Mouse (Mus musculus): Measurements from ENCODE around the gene Atxn7l2. TPM values are rescaled to one million over a fixed set of nuclear protein-coding genes. Genes with fewer than 3 reads are reported as not detected.
"Not testable (repeated sequence)": the region's sequence is repeated elsewhere in the genome, so short reads cannot be mapped to it uniquely, and the experiment has no call there.

Atxn7l2 gene
- 25.9 and 26.9 TPM in 2 replicates for polyA plus RNA-seq (2012; rRNA removed)

- under 1% methylated on average over 14 of the region's 14 CpGs for WGBS
- peak within 1 kb of the TSS; percentile 79 for H3K4me3 ChIP-seq (replicated peaks; ENCODE audit: insufficient read depth, low read depth, low read length)
- peak within 1 kb of the TSS; percentile 86 for H3K27ac ChIP-seq (ENCODE audit: insufficient read depth, low read length)
- TF ChIP-seq CTCF (IDR thresholded peaks at IDR 0.05; ENCODE audit: borderline replicate concordance, insufficient read depth, low read depth, low read length) (no peak; the same call in 1 of the 2 replicates), POLR2A (IDR thresholded peaks at IDR 0.05; ENCODE audit: borderline replicate concordance, insufficient read depth, low read length) (no peak)
- DNase-seq: no peak
- H3K4me1 ChIP-seq (ENCODE audit: control insufficient read depth, insufficient read depth, low read length): peaks cover 12% of the 10 kb centered on the region
- H3K27me3 ChIP-seq (ENCODE audit: control insufficient read depth, insufficient read depth, low read length): no peaks in the 10 kb centered on the region
Observed at GRCm38 (mm10) chr3:108210771-108211139, at the start of gene Atxn7l2. Gene Atxn7l2, minus strand, starts transcription at chr3:108210934.

- H3K4me3 ChIP-seq (replicated peaks; ENCODE audit: insufficient read depth, low read depth, low read length): no peak overlapping the region
- peaks cover 6% of the 10 kb centered on the region for H3K4me1 ChIP-seq (ENCODE audit: control insufficient read depth, insufficient read depth, low read length)
- no peak for TF ChIP-seq POLR2A (IDR thresholded peaks at IDR 0.05; ENCODE audit: borderline replicate concordance, insufficient read depth, low read length)
- TF ChIP-seq CTCF (IDR thresholded peaks at IDR 0.05; ENCODE audit: borderline replicate concordance, insufficient read depth, low read depth, low read length): no peak
- 42% methylated on average over 3 of the region's 3 CpGs for WGBS
- H3K27ac ChIP-seq (ENCODE audit: insufficient read depth, low read length): no peak overlapping the region
- no peak for DNase-seq
- no peaks in the 10 kb centered on the region for H3K27me3 ChIP-seq (ENCODE audit: control insufficient read depth, insufficient read depth, low read length)
Observed at GRCm38 (mm10) chr3:108259319-108259718, 48.6 kb upstream of the Atxn7l2 start.

GRCm38 (mm10) chr3:108257831-108258500, 47.2 kb upstream of the Atxn7l2 start:
- TF ChIP-seq CTCF (IDR thresholded peaks at IDR 0.05; ENCODE audit: borderline replicate concordance, insufficient read depth, low read depth, low read length) (no peak), POLR2A (IDR thresholded peaks at IDR 0.05; ENCODE audit: borderline replicate concordance, insufficient read depth, low read length) (no peak)
- Histone ChIP-seq H3K27me3 (ENCODE audit: control insufficient read depth, insufficient read depth, low read length) (no peaks in the 10 kb centered on the region), H3K27ac (ENCODE audit: insufficient read depth, low read length) (no peak overlapping the region), H3K4me1 (ENCODE audit: control insufficient read depth, insufficient read depth, low read length) (peaks cover 6% of the 10 kb centered on the region), H3K4me3 (replicated peaks; ENCODE audit: insufficient read depth, low read depth, low read length) (peak overlapping the region; percentile 69)
- DNase-seq: no peak
- WGBS: 70% methylated on average over 3 of the region's 3 CpGs

GRCm38 (mm10) chr3:108256719-108257637, 46.2 kb upstream of the Atxn7l2 start, which contains the start of gene Psma5:
Gene Psma5, plus strand, starts transcription at chr3:108256926.
- no peak within 1 kb of the TSS for H3K27ac ChIP-seq (ENCODE audit: insufficient read depth, low read length)
- peak; percentile 92 to 96 for DNase-seq
- WGBS: under 1% methylated on average over 79 of the region's 79 CpGs
- peak within 1 kb of the TSS; percentile 69 for H3K4me3 ChIP-seq (replicated peaks; ENCODE audit: insufficient read depth, low read depth, low read length)
- H3K4me1 ChIP-seq (ENCODE audit: control insufficient read depth, insufficient read depth, low read length): peaks cover 6% of the 10 kb centered on the region
- TF ChIP-seq POLR2A (IDR thresholded peaks at IDR 0.05; ENCODE audit: borderline replicate concordance, insufficient read depth, low read length): 0 out of 2 replicates have a peak, but pooled peaks have one; percentile 17
- no peak for TF ChIP-seq CTCF (IDR thresholded peaks at IDR 0.05; ENCODE audit: borderline replicate concordance, insufficient read depth, low read depth, low read length)
- no peaks in the 10 kb centered on the region for H3K27me3 ChIP-seq (ENCODE audit: control insufficient read depth, insufficient read depth, low read length)

- no peaks in the 10 kb centered on the region for H3K27me3 ChIP-seq (ENCODE audit: control insufficient read depth, insufficient read depth, low read length)
- no peak overlapping the region for H3K27ac ChIP-seq (ENCODE audit: insufficient read depth, low read length)
- TF ChIP-seq POLR2A (IDR thresholded peaks at IDR 0.05; ENCODE audit: borderline replicate concordance, insufficient read depth, low read length): no peak
- no peak for TF ChIP-seq CTCF (IDR thresholded peaks at IDR 0.05; ENCODE audit: borderline replicate concordance, insufficient read depth, low read depth, low read length)
- no peak for DNase-seq
- H3K4me3 ChIP-seq (replicated peaks; ENCODE audit: insufficient read depth, low read depth, low read length): no peak overlapping the region
- no peaks in the 10 kb centered on the region for H3K4me1 ChIP-seq (ENCODE audit: control insufficient read depth, insufficient read depth, low read length)
- WGBS: 58% methylated on average over 2 of the region's 2 CpGs
Observed at GRCm38 (mm10) chr3:108246857-108247256, 36.1 kb upstream of the Atxn7l2 start.

GRCm38 (mm10) chr3:108241243-108241839, 30.6 kb upstream of the Atxn7l2 start:
- H3K4me1 ChIP-seq (ENCODE audit: control insufficient read depth, insufficient read depth, low read length): no peaks in the 10 kb centered on the region
- no peak for DNase-seq
- H3K27ac ChIP-seq (ENCODE audit: insufficient read depth, low read length): no peak overlapping the region
- H3K27me3 ChIP-seq (ENCODE audit: control insufficient read depth, insufficient read depth, low read length): no peaks in the 10 kb centered on the region
- no peak overlapping the region for H3K4me3 ChIP-seq (replicated peaks; ENCODE audit: insufficient read depth, low read depth, low read length)
- WGBS: 90% methylated on average over 3 of the region's 3 CpGs
- TF ChIP-seq POLR2A (IDR thresholded peaks at IDR 0.05; ENCODE audit: borderline replicate concordance, insufficient read depth, low read length) (no peak), CTCF (IDR thresholded peaks at IDR 0.05; ENCODE audit: borderline replicate concordance, insufficient read depth, low read depth, low read length) (no peak)

GRCm38 (mm10) chr3:108237474-108238102, 26.9 kb upstream of the Atxn7l2 start:
- H3K4me1 ChIP-seq (ENCODE audit: control insufficient read depth, insufficient read depth, low read length); DNase-seq; H3K27me3 ChIP-seq (ENCODE audit: control insufficient read depth, insufficient read depth, low read length); H3K4me3 ChIP-seq (replicated peaks; ENCODE audit: insufficient read depth, low read depth, low read length); H3K27ac ChIP-seq (ENCODE audit: insufficient read depth, low read length): not testable (repeated sequence)
- WGBS: 91% methylated on average over 4 of the region's 4 CpGs
